Mouse (Mus musculus) liver, embryonic 14.5 days (tissue): ENCODE results near the gene Hyal2. TPM values are rescaled to one million over a fixed set of nuclear protein-coding genes. Genes with fewer than 3 reads are reported as not detected.
A peak's percentile ranks its signal among the peaks of the same experiment; 100 is the strongest.
"Not testable (repeated sequence)": the region's sequence is repeated elsewhere in the genome, so short reads cannot be mapped to it uniquely, and the experiment has no call there.

ENCODE experiments used
- ATAC-seq: fragments of 200-750 bp; cut with Nextera tagmentation; 2 replicates; pipeline ENCODE4 v1.8.0; 2017; ENCODE audit warnings: moderate number of reproducible peaks, mild to moderate bottlenecking, moderate library complexity; ENCODE audit not compliant: insufficient read depth
- DNase-seq, 3 experiments: peaks; one replicate each; pipeline ENCODE4 v3.0.0-alpha.2; 2012 to 2013; ENCODE audit warnings: low read depth in 3 of 3, low spot score in 3 of 3
- H3K27ac ChIP-seq: fragments of 300-500 bp; sonication (generic); 2 replicates; pipeline ENCODE4 v1.5.1; 2014; ENCODE audit warnings: moderate library complexity, mild to moderate bottlenecking, control low read depth, inconsistent platforms
- H3K27me3 ChIP-seq: fragments of 300-500 bp; sonication (generic); 2 replicates; pipeline ENCODE4 v1.6.1; 2014; ENCODE audit warnings: mild to moderate bottlenecking, low read length, moderate library complexity; ENCODE audit not compliant: control insufficient read depth, insufficient read depth
- H3K36me3 ChIP-seq: fragments of 300-500 bp; sonication (generic); replicated peaks from 2 replicates; pipeline ENCODE4 v1.6.1; 2014; ENCODE audit warnings: low read depth; ENCODE audit not compliant: control insufficient read depth, insufficient read depth
- H3K4me1 ChIP-seq, 2 experiments: fragments of 200-500 bp in 1 of 2; fragments of 300-500 bp in 1 of 2; sonication (generic) in 1 of 2; replicated peaks; 2 replicates each; pipeline ENCODE4 v1.6.1; 2012 to 2014; ENCODE audit warnings: antibody characterized with exemption in 1 of 2, inconsistent platforms in 1 of 2, low read length in 1 of 2; ENCODE audit not compliant: control insufficient read depth in 2 of 2, insufficient read depth in 2 of 2
- H3K4me2 ChIP-seq: fragments of 300-500 bp; sonication (generic); 2 replicates; pipeline ENCODE4 v1.6.1; 2014; ENCODE audit warnings: low read depth, mild to moderate bottlenecking, control low read depth, moderate library complexity
- H3K4me3 ChIP-seq, 2 experiments: fragments of 200-500 bp in 1 of 2; fragments of 300-500 bp in 1 of 2; sonication (generic) in 1 of 2; 2 replicates each; pipeline ENCODE4 v1.5.1; 2012 to 2014; ENCODE audit warnings: low read depth in 2 of 2, low read length in 2 of 2, mild to moderate bottlenecking in 2 of 2, control low read depth in 1 of 2, inconsistent platforms in 1 of 2, moderate library complexity in 1 of 2; ENCODE audit not compliant: insufficient read depth in 1 of 2
- H3K9ac ChIP-seq: fragments of 300-500 bp; sonication (generic); replicated peaks from 2 replicates; pipeline ENCODE4 v1.6.1; 2014; ENCODE audit warnings: mild to moderate bottlenecking, control low read depth, moderate library complexity
- H3K9me3 ChIP-seq: fragments of 300-500 bp; sonication (generic); 2 replicates; pipeline ENCODE4 v1.6.1; 2016; ENCODE audit warnings: low read length, mixed read lengths; ENCODE audit not compliant: control insufficient read depth
- CTCF ChIP-seq: IDR thresholded peaks from 2 replicates; pipeline ENCODE4 v1.5.1; 2016; ENCODE audit warnings: antibody characterized with exemption, low read depth, control low read depth
- EP300 ChIP-seq: IDR thresholded peaks from 2 replicates; pipeline ENCODE4 v1.6.1; 2016; ENCODE audit warnings: antibody characterized with exemption, low read depth
- WGBS: fragments of 180-500 bp; shearing (Covaris S2); extraction: QIAGEN DNeasy Blood & Tissue Kit; methylation state at CpG from one replicate; pipeline ENCODE4 v1.1.7; 2014; ENCODE audit not compliant: insufficient replicate concordance; 5-methylcytosine and 5-hydroxymethylcytosine counted together
- polyA plus RNA-seq, 2 experiments: library from polyadenylated mRNA; depleted of rRNA in 1 of 2; stranded (reverse) in 1 of 2; unstranded in 1 of 2; fragments of >200 nt; fragmentation: Nextera tagmentation in 1 of 2; extraction: Ambion mirVana in 1 of 2; gene quantifications; 2 replicates each; pipeline versions ENCODE4 v1.2.1 to v1.2.3; 2012 to 2014

Hyal2 gene
- polyA plus RNA-seq, 2 experiments, result 19.9 to 47.0 TPM

GRCm38 (mm10) chr9:107563029-107563581 lies 4.6 kb upstream of the Hyal2 start, which contains the start of gene Tusc2:
Gene Tusc2 (plus strand): TSS chr9:107563255.
- ATAC-seq, result peak; percentile 95
- under 1% methylated on average over 46 of the region's 46 CpGs for WGBS
- Histone ChIP-seq H3K9me3 (no peaks in the 10 kb centered on the region), H3K4me3 (peak within 1 kb of the TSS; percentile 66 to 80), H3K4me2 (peak within 1 kb of the TSS; percentile 91), H3K27me3 (no peaks in the 10 kb centered on the region), H3K27ac (peak within 1 kb of the TSS; percentile 63), H3K9ac (peak within 1 kb of the TSS; percentile 75), H3K4me1 (peaks cover 15 to 30% of the 10 kb centered on the region in 2 experiments), H3K36me3 (peaks cover 33% of the 10 kb centered on the region)
- DNase-seq, result peak; percentile 91 to 93 (median 93)
- no peak for TF ChIP-seq CTCF
- no peak for TF ChIP-seq EP300

GRCm38 (mm10) chr9:107565556-107565955 lies 2.2 kb upstream of the Hyal2 start:
- not testable (repeated sequence) for DNase-seq, H3K9ac ChIP-seq, H3K4me3 ChIP-seq, ATAC-seq, H3K36me3 ChIP-seq, H3K27me3 ChIP-seq, H3K9me3 ChIP-seq, H3K4me2 ChIP-seq, H3K27ac ChIP-seq
- H3K4me1 ChIP-seq, result peaks cover 26 to 41% of the 10 kb centered on the region in 2 experiments
- TF ChIP-seq CTCF, result 0 out of 2 replicates have a peak, but pooled peaks have one; percentile 46
- WGBS, result 30% methylated on average over 5 of the region's 5 CpGs

- Histone ChIP-seq H3K9me3 (no peaks in the 10 kb centered on the region), H3K27ac (no peak overlapping the region; the same call in 1 of the 2 replicates), H3K9ac (no peak overlapping the region), H3K27me3 (no peaks in the 10 kb centered on the region), H3K36me3 (peaks cover 3% of the 10 kb centered on the region), H3K4me2 (peak overlapping the region; percentile 5), H3K4me1 (peaks cover 32 to 47% of the 10 kb centered on the region in 2 experiments), H3K4me3 (no peak overlapping the region)
- WGBS, result 48% methylated on average over 15 of the region's 15 CpGs
- ATAC-seq (no peak), DNase-seq (no peak)
- peak; percentile 97 for TF ChIP-seq CTCF
- no peak for TF ChIP-seq EP300
Observed at GRCm38 (mm10) chr9:107566041-107566709, 1.6 kb upstream of the Hyal2 start.

- H3K4me3 ChIP-seq, result no peak overlapping the region
- 49% methylated on average over 3 of the region's 3 CpGs for WGBS
- TF ChIP-seq EP300 (no peak), CTCF (no peak)
Observed at GRCm38 (mm10) chr9:107566855-107567254, 890 bp upstream of the Hyal2 start.

More at GRCm38 (mm10) chr9:107566855-107567254, 890 bp upstream of the Hyal2 start:
- Histone ChIP-seq H3K36me3 (peaks cover 3% of the 10 kb centered on the region), H3K4me1 (peaks cover 39 to 54% of the 10 kb centered on the region in 2 experiments), H3K4me2 (peak overlapping the region; percentile 0; the same call in 1 of the 2 replicates), H3K27me3 (no peaks in the 10 kb centered on the region), H3K9ac (no peak overlapping the region), H3K9me3 (no peaks in the 10 kb centered on the region), H3K27ac (peak overlapping the region; percentile 38; the same call in 1 of the 2 replicates)
- DNase-seq (no peak), ATAC-seq (no peak)
